Mouse (Mus musculus) heart, postnatal 0 days (tissue): Measurements from ENCODE around the gene Acbd6.

Experiments
- CTCF ChIP-seq: IDR thresholded peaks from 2 replicates; pipeline ENCODE4 v1.5.1; 2016; ENCODE audit warnings: antibody characterized with exemption, control low read depth, low read depth
- EP300 ChIP-seq: IDR thresholded peaks from 2 replicates; pipeline ENCODE4 v1.6.1; 2016; ENCODE audit warnings: antibody characterized with exemption, low read depth

DNA sequence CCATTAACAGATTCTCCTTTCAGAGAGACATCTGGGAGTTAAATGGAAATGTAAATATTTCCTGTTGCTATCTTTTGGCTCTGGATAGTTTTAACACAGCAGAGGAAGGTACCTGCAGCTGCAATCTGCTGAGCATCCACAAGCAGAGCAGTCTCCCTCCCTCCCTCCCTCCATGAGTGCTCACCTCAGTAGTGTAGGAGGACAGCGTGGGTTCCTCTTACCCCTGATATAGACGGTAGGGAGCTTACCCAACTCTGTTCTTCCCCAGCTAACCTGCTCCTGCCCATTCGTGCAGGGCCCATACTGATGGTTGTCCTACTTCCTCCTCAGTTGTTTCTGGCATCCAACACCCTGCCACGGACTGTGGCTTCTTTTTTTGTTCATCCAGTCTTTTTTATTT, 50.6 kb downstream of the Acbd6 start:
- no peak for TF ChIP-seq CTCF
- no peak for TF ChIP-seq EP300
